Comparison of ENCODE assay signal across 8 mouse cellular contexts in the genomic region with DNA sequence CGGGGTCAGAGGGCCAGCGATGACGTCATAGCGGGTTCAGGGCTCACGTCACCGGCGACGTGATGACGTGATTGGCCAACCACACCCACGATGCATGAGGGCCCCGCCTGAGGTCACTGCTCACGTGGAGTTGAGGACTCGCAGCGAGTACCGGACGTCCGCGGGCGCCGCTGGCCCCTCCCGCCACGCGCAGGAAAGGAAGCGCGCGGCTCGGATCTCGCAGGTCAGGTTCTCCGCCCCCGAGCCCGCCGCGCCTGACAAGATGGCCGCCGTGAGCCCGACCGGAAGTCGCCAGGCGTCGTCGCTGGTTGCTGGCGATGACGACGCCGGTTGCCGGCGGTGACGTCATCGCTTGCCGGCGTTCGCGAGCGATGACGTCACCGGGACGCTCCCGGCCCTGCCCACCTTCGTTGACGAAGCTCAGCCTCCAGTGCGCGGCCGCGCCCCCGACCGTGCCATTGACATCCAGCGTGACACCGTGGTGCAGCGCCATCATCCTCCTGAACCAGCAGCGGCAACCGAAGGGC. TPM values are rescaled to one million over a fixed set of nuclear protein-coding genes. Genes with fewer than 3 reads are reported as not detected.
DNase-seq lines count a peak whose midpoint lies in the region; ATAC-seq and TF ChIP-seq lines count a peak whose summit lies in the region.

No protein-coding gene starts in this region.

- peaks cover 28% of the 10 kb centered on the region for H3K4me1 ChIP-seq in hindbrain, embryonic 10.5 days (replicated peaks)
- H3K4me1 ChIP-seq in lung, embryonic 16.5 days (replicated peaks; ENCODE audit: control insufficient read depth, insufficient read depth, low read length), result no peaks in the 10 kb centered on the region

- 0 out of 2 replicates have a peak, but pooled peaks have one; percentile 20 for TF ChIP-seq POLR2A in brain, embryonic 14.5 days (IDR thresholded peaks at IDR 0.05; ENCODE audit: borderline replicate concordance, extremely low read depth, insufficient read depth, insufficient read length, poor library complexity, severe bottlenecking)

- peak overlapping the region; percentile 75 for H3K4me2 ChIP-seq in lung, embryonic 16.5 days (ENCODE audit: low read depth, low read length)

- peak overlapping the region; percentile 70 for H3K4me3 ChIP-seq in hindbrain, embryonic 10.5 days
- peak overlapping the region; percentile 63 for H3K4me3 ChIP-seq in lung, embryonic 16.5 days (ENCODE audit: low read length)

- peak overlapping the region; percentile 59 for H3K9ac ChIP-seq in lung, embryonic 16.5 days (ENCODE audit: low read length)

- peaks cover 12% of the 10 kb centered on the region; the same call in 1 of the 2 replicates for H3K27me3 ChIP-seq in hindbrain, embryonic 10.5 days (ENCODE audit: insufficient read depth, poor library complexity, severe bottlenecking)
- no peaks in the 10 kb centered on the region for H3K27me3 ChIP-seq in lung, embryonic 16.5 days (ENCODE audit: control insufficient read depth, insufficient read depth, low read depth, low read length)

- peak; percentile 48 for ATAC-seq in lung, embryonic 16.5 days (ENCODE audit: low read depth)

- DNase-seq in ES-CJ7 (ENCODE audit: low read depth, low spot score), result peak; percentile 73
- peak; percentile 94 for DNase-seq in brain, embryonic 14.5 days (ENCODE audit: low read depth)
- peak; percentile 14 for DNase-seq in fibroblast of lung, adult 2 months (ENCODE audit: low read depth)
- DNase-seq in hindbrain, embryonic 10.5 days (ENCODE audit: low spot score), result peak; percentile 80
- peak; percentile 79 to 92 for DNase-seq in layer of hippocampus, postnatal 10 days (ENCODE audit: low spot score in 2 of 2)
- peak; percentile 70 for DNase-seq in ovary, postnatal 14 days (ENCODE audit: low spot score)
- peak; percentile 78 for DNase-seq in thymus, postnatal 4 days

- H3K9me3 ChIP-seq in hindbrain, embryonic 10.5 days, result peaks cover 20% of the 10 kb centered on the region
- H3K9me3 ChIP-seq in lung, embryonic 16.5 days (ENCODE audit: control insufficient read depth, low read length), result peaks cover 7% of the 10 kb centered on the region

- H3K36me3 ChIP-seq in hindbrain, embryonic 10.5 days, result no peaks in the 10 kb centered on the region
- no peaks in the 10 kb centered on the region for H3K36me3 ChIP-seq in lung, embryonic 16.5 days (ENCODE audit: control insufficient read depth, insufficient read depth, low read length)

- H3K27ac ChIP-seq in hindbrain, embryonic 10.5 days, result peak overlapping the region; percentile 91
- H3K27ac ChIP-seq in lung, embryonic 16.5 days (ENCODE audit: low read length), result peak overlapping the region; percentile 90

- 5% methylated on average over 71 of the region's 71 CpGs for WGBS in hindbrain, embryonic 10.5 days
- under 1% methylated on average over 57 of the region's 71 CpGs for WGBS in lung, embryonic 16.5 days

- TF ChIP-seq CTCF in brain, embryonic 14.5 days (IDR thresholded peaks at IDR 0.05; ENCODE audit: borderline replicate concordance, extremely low read depth, insufficient read depth, insufficient read length), result no peak

RNA-seq across cellular contexts. Expression of gene Csf2ra, which starts 1.8 kb away (rescaled TPM):
- 192 and 203 TPM in 2 replicates for polyA plus RNA-seq in brain, embryonic 14.5 days (2012; rRNA removed)
- polyA plus RNA-seq in hindbrain, embryonic 10.5 days (2016; fragmentation: Nextera tagmentation; extraction: Ambion mirVana), result 17.7 and 21.4 TPM in 2 replicates
- 10 to 100 TPM; 35.6 to 47.9 TPM for total RNA-seq in layer of hippocampus, postnatal 10 days (2021)
- 31.0 and 33.4 TPM in 2 replicates for polyA plus RNA-seq in lung, embryonic 16.5 days (2015; fragmentation: Nextera tagmentation; extraction: Ambion mirVana)

RNA-seq across cellular contexts. Expression of gene Gm6020, which starts 42.8 kb away (rescaled TPM):
- not detected in 2 replicates for polyA plus RNA-seq in brain, embryonic 14.5 days (2012; rRNA removed)
- not detected in 2 replicates for polyA plus RNA-seq in hindbrain, embryonic 10.5 days (2016; fragmentation: Nextera tagmentation; extraction: Ambion mirVana)
- total RNA-seq in layer of hippocampus, postnatal 10 days (2021), result not detected
- polyA plus RNA-seq in lung, embryonic 16.5 days (2015; fragmentation: Nextera tagmentation; extraction: Ambion mirVana), result not detected in 2 replicates

RNA-seq across cellular contexts. Expression of gene Gm7102, which starts 50.4 kb away (rescaled TPM):
- polyA plus RNA-seq in brain, embryonic 14.5 days (2012; rRNA removed), result 0.04 and 0.07 TPM in 2 replicates
- polyA plus RNA-seq in hindbrain, embryonic 10.5 days (2016; fragmentation: Nextera tagmentation; extraction: Ambion mirVana), result not detected in 2 replicates
- under 1 TPM in 1 of 2 experiments, not detected in 1; 0.27 TPM for total RNA-seq in layer of hippocampus, postnatal 10 days (2021)
- polyA plus RNA-seq in lung, embryonic 16.5 days (2015; fragmentation: Nextera tagmentation; extraction: Ambion mirVana), result 0.10 and 0.15 TPM in 2 replicates

Comparison
In these comparisons a context has a peak if more than half of its experiments do, and no peak if none do; other contexts are left out.
1. Peak in every context shown above with its lines: DNase-seq, ATAC-seq, H3K4me3 ChIP-seq and H3K27ac ChIP-seq.
2. DNase-seq: peak in every context shown above with its lines; median percentile 94 in brain, embryonic 14.5 days; 86 in layer of hippocampus, postnatal 10 days; 80 in hindbrain, embryonic 10.5 days; 78 in thymus, postnatal 4 days; 73 in ES-CJ7; 70 in ovary, postnatal 14 days; 14 in fibroblast of lung, adult 2 months.